Mouse (Mus musculus) forebrain, embryonic 16.5 days (tissue): ENCODE data around the gene Hipk3. TPM values are rescaled to one million over a fixed set of nuclear protein-coding genes. Genes with fewer than 3 reads are reported as not detected.

Source experiments
- ATAC-seq: fragments of 200-750 bp; cut with Nextera tagmentation; 2 replicates; pipeline ENCODE4 v1.8.0; 2017; ENCODE audit warnings: mild to moderate bottlenecking, moderate library complexity
- H3K27ac ChIP-seq: fragments of 300-500 bp; sonication (generic); 2 replicates; pipeline ENCODE4 v1.5.1; 2014; ENCODE audit warnings: low read length, control low read depth
- H3K27me3 ChIP-seq: fragments of 300-500 bp; sonication (generic); replicated peaks from 2 replicates; pipeline ENCODE4 v1.6.1; 2014; ENCODE audit warnings: low read length; ENCODE audit not compliant: control insufficient read depth, insufficient read depth
- H3K36me3 ChIP-seq: fragments of 300-500 bp; sonication (generic); 2 replicates; pipeline ENCODE4 v1.6.1; 2014; ENCODE audit not compliant: control insufficient read depth, insufficient read depth
- H3K4me1 ChIP-seq: fragments of 300-500 bp; sonication (generic); replicated peaks from 2 replicates; pipeline ENCODE4 v1.6.1; 2014; ENCODE audit warnings: low read length; ENCODE audit not compliant: control insufficient read depth, insufficient read depth
- H3K4me2 ChIP-seq: fragments of 300-500 bp; sonication (generic); 2 replicates; pipeline ENCODE4 v1.6.1; 2014; ENCODE audit warnings: mild to moderate bottlenecking, low read length, control low read depth
- H3K4me3 ChIP-seq: fragments of 300-500 bp; sonication (generic); replicated peaks from 2 replicates; pipeline ENCODE4 v1.5.1; 2014; ENCODE audit warnings: mild to moderate bottlenecking, low read length, control low read depth
- H3K9ac ChIP-seq: fragments of 300-500 bp; sonication (generic); replicated peaks from 2 replicates; pipeline ENCODE4 v1.6.1; 2014; ENCODE audit warnings: low read depth, low read length, control low read depth
- H3K9me3 ChIP-seq: fragments of 300-500 bp; sonication (generic); 2 replicates; pipeline ENCODE4 v1.6.1; 2016; ENCODE audit warnings: low read length; ENCODE audit not compliant: control insufficient read depth
- WGBS: fragments of 180-500 bp; shearing (Covaris S2); extraction: QIAGEN DNeasy Blood & Tissue Kit; methylation state at CpG from one replicate; pipeline ENCODE4 v1.1.7; 2014; 5-methylcytosine and 5-hydroxymethylcytosine counted together
- polyA plus RNA-seq: library from polyadenylated mRNA; unstranded; fragments of >200 nt; fragmentation: Nextera tagmentation; extraction: Ambion mirVana; gene quantifications from 2 replicates; pipeline ENCODE4 v1.2.1, GENCODE M21; 2015

Gene Hipk3
- polyA plus RNA-seq, 1 experiment from 2014 or later: 6.9 TPM

- no peak for ATAC-seq
- Histone ChIP-seq H3K9ac (no peak overlapping the region), H3K4me2 (no peak overlapping the region), H3K4me1 (peaks cover 7% of the 10 kb centered on the region), H3K9me3 (no peaks in the 10 kb centered on the region), H3K27me3 (no peaks in the 10 kb centered on the region), H3K27ac (no peak overlapping the region), H3K36me3 (no peaks in the 10 kb centered on the region), H3K4me3 (no peak overlapping the region)
- 47% methylated on average over 4 of the region's 4 CpGs for WGBS
Measured at GRCm38 (mm10) chr2:104497771-104498170, 3.5 kb upstream of the Hipk3 start.

- no peak overlapping the region for H3K4me2 ChIP-seq
- H3K9me3 ChIP-seq: no peaks in the 10 kb centered on the region
- no peak overlapping the region for H3K27ac ChIP-seq
- no peak overlapping the region for H3K4me3 ChIP-seq
- no peak for ATAC-seq
- H3K36me3 ChIP-seq: no peaks in the 10 kb centered on the region
- no peak overlapping the region for H3K9ac ChIP-seq
- peaks cover 7% of the 10 kb centered on the region for H3K4me1 ChIP-seq
- WGBS: 90% methylated on average over 2 of the region's 2 CpGs
- H3K27me3 ChIP-seq: no peaks in the 10 kb centered on the region
Measured at GRCm38 (mm10) chr2:104497231-104497630, 3.0 kb upstream of the Hipk3 start.

GRCm38 (mm10) chr2:104496206-104496605 lies 2.0 kb upstream of the Hipk3 start:
- Histone ChIP-seq H3K27ac (no peak overlapping the region), H3K4me3 (no peak overlapping the region), H3K4me1 (peaks cover 10% of the 10 kb centered on the region), H3K36me3 (no peaks in the 10 kb centered on the region), H3K9me3 (no peaks in the 10 kb centered on the region), H3K9ac (no peak overlapping the region), H3K4me2 (no peak overlapping the region), H3K27me3 (no peaks in the 10 kb centered on the region)
- 47% methylated on average over 5 of the region's 5 CpGs for WGBS
- ATAC-seq: no peak

GRCm38 (mm10) chr2:104494801-104495185 lies 547 bp upstream of the Hipk3 start:
- no peak for ATAC-seq
- no peaks in the 10 kb centered on the region for H3K27me3 ChIP-seq
- peak overlapping the region; percentile 99 for H3K9ac ChIP-seq
- H3K9me3 ChIP-seq: no peaks in the 10 kb centered on the region
- peak overlapping the region; percentile 97 for H3K4me3 ChIP-seq
- H3K4me1 ChIP-seq: peaks cover 10% of the 10 kb centered on the region
- H3K36me3 ChIP-seq: no peaks in the 10 kb centered on the region
- 15% methylated on average over 9 of the region's 9 CpGs for WGBS
- peak overlapping the region; percentile 99 for H3K27ac ChIP-seq
- H3K4me2 ChIP-seq: peak overlapping the region; percentile 80

- Histone ChIP-seq H3K4me2 (peak overlapping the region; percentile 80), H3K36me3 (no peaks in the 10 kb centered on the region), H3K27ac (peak overlapping the region; percentile 99), H3K4me3 (peak overlapping the region; percentile 97), H3K9me3 (no peaks in the 10 kb centered on the region), H3K4me1 (peaks cover 10% of the 10 kb centered on the region), H3K9ac (peak overlapping the region; percentile 99), H3K27me3 (no peaks in the 10 kb centered on the region)
- under 1% methylated on average over 97 of the region's 99 CpGs for WGBS
- ATAC-seq: peak; percentile 73
Measured at GRCm38 (mm10) chr2:104493021-104493950, 960 bp downstream of the Hipk3 start.

- Histone ChIP-seq H3K9ac (no peak overlapping the region), H3K27ac (no peak overlapping the region), H3K4me2 (no peak overlapping the region), H3K36me3 (no peaks in the 10 kb centered on the region), H3K27me3 (no peaks in the 10 kb centered on the region), H3K9me3 (no peaks in the 10 kb centered on the region), H3K4me3 (no peak overlapping the region), H3K4me1 (peaks cover 10% of the 10 kb centered on the region)
- 62% methylated on average over 2 of the region's 2 CpGs for WGBS
- no peak for ATAC-seq
Measured at GRCm38 (mm10) chr2:104491221-104491795, 2.9 kb downstream of the Hipk3 start.

- Histone ChIP-seq H3K9ac (no peak overlapping the region), H3K4me3 (no peak overlapping the region), H3K4me1 (peaks cover 10% of the 10 kb centered on the region), H3K36me3 (no peaks in the 10 kb centered on the region), H3K4me2 (no peak overlapping the region), H3K27me3 (no peaks in the 10 kb centered on the region), H3K27ac (no peak overlapping the region), H3K9me3 (no peaks in the 10 kb centered on the region)
- 63% methylated on average over 2 of the region's 2 CpGs for WGBS
- no peak for ATAC-seq
Measured at GRCm38 (mm10) chr2:104490761-104491160, 3.5 kb downstream of the Hipk3 start.

- WGBS: 85% methylated on average over 2 of the region's 2 CpGs
- no peaks in the 10 kb centered on the region for H3K36me3 ChIP-seq
- H3K4me3 ChIP-seq: no peak overlapping the region
Measured at GRCm38 (mm10) chr2:104489851-104490250, 4.4 kb downstream of the Hipk3 start.

GRCm38 (mm10) chr2:104484438-104484837 lies 9.8 kb downstream of the Hipk3 start:
- Histone ChIP-seq H3K4me2 (no peak overlapping the region), H3K4me3 (no peak overlapping the region), H3K36me3 (no peaks in the 10 kb centered on the region), H3K27me3 (no peaks in the 10 kb centered on the region), H3K9me3 (no peaks in the 10 kb centered on the region), H3K4me1 (no peaks in the 10 kb centered on the region), H3K27ac (no peak overlapping the region), H3K9ac (no peak overlapping the region)
- 73% methylated on average over 5 of the region's 5 CpGs for WGBS
- no peak for ATAC-seq

More at GRCm38 (mm10) chr2:104489851-104490250, 4.4 kb downstream of the Hipk3 start:
- no peak overlapping the region for H3K27ac ChIP-seq
- H3K9me3 ChIP-seq: no peaks in the 10 kb centered on the region
- H3K27me3 ChIP-seq: no peaks in the 10 kb centered on the region
- H3K4me2 ChIP-seq: no peak overlapping the region
- no peak for ATAC-seq
- no peak overlapping the region for H3K9ac ChIP-seq
- peaks cover 6% of the 10 kb centered on the region for H3K4me1 ChIP-seq
